Mouse (Mus musculus) urinary bladder, adult 2 months (tissue): ENCODE results near the gene Chd4. TPM values are rescaled to one million over a fixed set of nuclear protein-coding genes. Genes with fewer than 3 reads are reported as not detected.
"Not testable (repeated sequence)": the region's sequence is repeated elsewhere in the genome, so short reads cannot be mapped to it uniquely, and the experiment has no call there.

Experiments
- DNase-seq: peaks from one replicate; pipeline ENCODE4 v3.0.0; 2022; ENCODE audit warnings: low spot score
- polyA plus RNA-seq: library from polyadenylated mRNA; depleted of rRNA; stranded (reverse); fragments of >200 nt; gene quantifications from 2 replicates; pipeline ENCODE4 v1.2.3, GENCODE M21; 2012

Chd4 gene
- polyA plus RNA-seq, 1 experiment = 43.1 TPM

- DNase-seq = no peak
These were observed 64.7 kb downstream of the Chd4 start for GRCm38 (mm10) chr6:125160558-125160853.

- no peak for DNase-seq
These were observed 65.3 kb downstream of the Chd4 start for GRCm38 (mm10) chr6:125160854-125161760.

GRCm38 (mm10) chr6:125161971-125162370 is 66.2 kb downstream of the Chd4 start:
- DNase-seq = not testable (repeated sequence)

GRCm38 (mm10) chr6:125162615-125163305 is 67.0 kb downstream of the Chd4 start:
- not testable (repeated sequence) for DNase-seq

GRCm38 (mm10) chr6:125163801-125164657 is 68.2 kb downstream of the Chd4 start:
- no peak for DNase-seq

GRCm38 (mm10) chr6:125164672-125165327 is 69.0 kb downstream of the Chd4 start:
- DNase-seq = peak; percentile 53

GRCm38 (mm10) chr6:125165328-125165891 is 69.6 kb downstream of the Chd4 start:
- DNase-seq = peak; percentile 92

GRCm38 (mm10) chr6:125166051-125166751 is 70.4 kb downstream of the Chd4 start, which contains the start of gene Gapdh:
Gapdh (minus strand) TSS chr6:125166467.
- DNase-seq = peak; percentile 70

- DNase-seq = no peak
These were observed 71.3 kb downstream of the Chd4 start for GRCm38 (mm10) chr6:125166861-125167650.

GRCm38 (mm10) chr6:125168086-125168485 is 72.3 kb downstream of the Chd4 start:
- no peak for DNase-seq

- DNase-seq = no peak
These were observed 74.4 kb downstream of the Chd4 start for GRCm38 (mm10) chr6:125170194-125170593.

- DNase-seq = no peak
These were observed 76.7 kb downstream of the Chd4 start for GRCm38 (mm10) chr6:125172474-125172873.

- DNase-seq = no peak
These were observed 77.5 kb downstream of the Chd4 start for GRCm38 (mm10) chr6:125173256-125173655.

- DNase-seq = no peak
These were observed 79.7 kb downstream of the Chd4 start for GRCm38 (mm10) chr6:125175469-125175868.

- DNase-seq = no peak
These were observed 83.8 kb downstream of the Chd4 start for GRCm38 (mm10) chr6:125179601-125180000.
